ENCODE assay signal across 8 mouse cellular contexts in genomic region chr11:58307411-58308080, GRCm38 (mm10). TPM values are rescaled to one million over a fixed set of nuclear protein-coding genes. Genes with fewer than 3 reads are reported as not detected.
DNase-seq lines count a peak whose midpoint lies in the region; ATAC-seq and TF ChIP-seq lines count a peak whose summit lies in the region.

No protein-coding gene starts in this region.

- H3K27ac ChIP-seq in heart, adult 2 months: peak overlapping the region; percentile 58
- H3K27ac ChIP-seq in liver, embryonic 13.5 days: peak overlapping the region; percentile 86
- H3K27ac ChIP-seq in stomach, postnatal 0 days (replicated peaks): peak overlapping the region; percentile 90

- peak; percentile 23; the same call in 1 of the 2 replicates for TF ChIP-seq CTCF in heart, adult 2 months (IDR thresholded peaks at IDR 0.05)
- peak; percentile 49 for TF ChIP-seq CTCF in stomach, postnatal 0 days (IDR thresholded peaks at IDR 0.05; ENCODE audit: low read depth)

- no peak for TF ChIP-seq EP300 in heart, adult 2 months (IDR thresholded peaks at IDR 0.05; ENCODE audit: insufficient read depth, low read depth, low read length)
- peak; percentile 79 for TF ChIP-seq EP300 in stomach, postnatal 0 days (optimal IDR thresholded peaks at IDR 0.05)

- intact Hi-C loops in heart, adult 2 months (cut with DNase I): loop anchor here (2.0 to 10.0 kb wide), 3 partner anchors 15 to 343 kb away; partner anchors contain the start of gene Cnot8

- H3K27me3 ChIP-seq in heart, adult 2 months (ENCODE audit: control insufficient read depth, insufficient read depth, low read length): no peaks in the 10 kb centered on the region
- H3K27me3 ChIP-seq in liver, embryonic 13.5 days: no peaks in the 10 kb centered on the region
- no peaks in the 10 kb centered on the region for H3K27me3 ChIP-seq in stomach, postnatal 0 days (ENCODE audit: control insufficient read depth, insufficient read depth, low read length)

- peak overlapping the region; percentile 65 for H3K9ac ChIP-seq in heart, adult 2 months (ENCODE audit: low read depth, low read length)
- H3K9ac ChIP-seq in liver, embryonic 13.5 days: peak overlapping the region; percentile 92
- H3K9ac ChIP-seq in stomach, postnatal 0 days (ENCODE audit: low read length): peak overlapping the region; percentile 63

- 3% methylated on average over 42 of the region's 42 CpGs for WGBS in heart, adult 2 months
- WGBS in liver, embryonic 13.5 days (ENCODE audit: insufficient replicate concordance): under 1% methylated on average over 42 of the region's 42 CpGs
- WGBS in stomach, postnatal 0 days: 1% methylated on average over 40 of the region's 42 CpGs

- ATAC-seq in liver, embryonic 13.5 days (ENCODE audit: low read depth): peak; percentile 82
- peak; percentile 94 for ATAC-seq in stomach, postnatal 0 days (ENCODE audit: low FRiP score, low TSS enrichment)

- peak overlapping the region; percentile 66 for H3K4me3 ChIP-seq in heart, adult 2 months
- peak overlapping the region; percentile 82 for H3K4me3 ChIP-seq in liver, embryonic 13.5 days (replicated peaks)
- H3K4me3 ChIP-seq in stomach, postnatal 0 days (ENCODE audit: low read depth, low read length): peak overlapping the region; percentile 42

- H3K79me2 ChIP-seq in heart, adult 2 months (replicated peaks; ENCODE audit: control insufficient read depth, insufficient read depth, low read length): no peaks in the 10 kb centered on the region

- H3K36me3 ChIP-seq in heart, adult 2 months (ENCODE audit: control insufficient read depth, insufficient read depth, low read length): no peaks in the 10 kb centered on the region
- H3K36me3 ChIP-seq in liver, embryonic 13.5 days: peaks cover 26% of the 10 kb centered on the region
- no peaks in the 10 kb centered on the region; the same call in 1 of the 2 replicates for H3K36me3 ChIP-seq in stomach, postnatal 0 days (ENCODE audit: control insufficient read depth, insufficient read depth, low read length)

- no peak for TF ChIP-seq POLR2A in heart, adult 2 months (IDR thresholded peaks at IDR 0.05; ENCODE audit: insufficient read depth, low read depth, low read length)

- H3K9me3 ChIP-seq in liver, embryonic 13.5 days (replicated peaks): no peaks in the 10 kb centered on the region
- no peaks in the 10 kb centered on the region for H3K9me3 ChIP-seq in stomach, postnatal 0 days (ENCODE audit: control insufficient read depth, low read length)

- H3K4me1 ChIP-seq in heart, adult 2 months (ENCODE audit: control insufficient read depth, insufficient read depth, low read length): peaks cover 3% of the 10 kb centered on the region; the same call in 1 of the 2 replicates
- peaks cover 30% of the 10 kb centered on the region for H3K4me1 ChIP-seq in liver, embryonic 13.5 days (replicated peaks)
- no peaks in the 10 kb centered on the region for H3K4me1 ChIP-seq in stomach, postnatal 0 days (replicated peaks; ENCODE audit: control insufficient read depth, insufficient read depth)

- peak; percentile 86 for DNase-seq in 3134 (ENCODE audit: extremely low read depth, insufficient read length, low spot score)
- DNase-seq in WW6 (ENCODE audit: low read depth, low spot score): peak; percentile 70
- DNase-seq in embryo, embryonic 9.5 days (ENCODE audit: extremely low spot score): peak; percentile 82
- DNase-seq in heart, adult 2 months: peak; percentile 64 to 72
- peak; percentile 73 for DNase-seq in kidney, adult 18-20 months
- peak; percentile 66 for DNase-seq in liver, embryonic 13.5 days
- DNase-seq in naive thymus-derived CD4-positive, alpha-beta T cell, adult 2 months (ENCODE audit: low read depth): peak; percentile 75
- peak; percentile 93 for DNase-seq in stomach, postnatal 0 days (ENCODE audit: low spot score)

- H3K4me2 ChIP-seq in liver, embryonic 13.5 days: peak overlapping the region; percentile 99
- H3K4me2 ChIP-seq in stomach, postnatal 0 days (replicated peaks; ENCODE audit: low read depth): peak overlapping the region; percentile 70

RNA-seq across cellular contexts. Expression of gene Zfp692, which starts 0.7 kb away (rescaled TPM):
- total RNA-seq in heart, adult 2 months (2021): 1 to 10 TPM; 3.1 to 4.4 TPM
- polyA plus RNA-seq in heart, adult 2 months (2012; rRNA removed): 9.8 and 11.3 TPM in 2 replicates
- polyA plus RNA-seq in liver, embryonic 13.5 days (2015; fragmentation: Nextera tagmentation; extraction: Ambion mirVana): 12.2 and 12.6 TPM in 2 replicates
- 13.7 and 14.8 TPM in 2 replicates for polyA plus RNA-seq in stomach, postnatal 0 days (2015; fragmentation: Nextera tagmentation; extraction: Ambion mirVana)

RNA-seq across cellular contexts. Expression of gene Zfp672, which starts 22.6 kb away (rescaled TPM):
- total RNA-seq in heart, adult 2 months (2021): 10 to 100 TPM; 41.9 to 48.7 TPM
- 33.8 and 38.4 TPM in 2 replicates for polyA plus RNA-seq in heart, adult 2 months (2012; rRNA removed)
- 40.5 and 47.7 TPM in 2 replicates for polyA plus RNA-seq in liver, embryonic 13.5 days (2015; fragmentation: Nextera tagmentation; extraction: Ambion mirVana)
- polyA plus RNA-seq in stomach, postnatal 0 days (2015; fragmentation: Nextera tagmentation; extraction: Ambion mirVana): 76.0 and 78.4 TPM in 2 replicates

RNA-seq across cellular contexts. Expression of gene Sh3bp5l, which starts 23.0 kb away (rescaled TPM):
- 10 to 100 TPM; 28.4 to 33.9 TPM for total RNA-seq in heart, adult 2 months (2021)
- 22.8 and 30.4 TPM in 2 replicates for polyA plus RNA-seq in heart, adult 2 months (2012; rRNA removed)
- polyA plus RNA-seq in liver, embryonic 13.5 days (2015; fragmentation: Nextera tagmentation; extraction: Ambion mirVana): 17.9 and 19.7 TPM in 2 replicates
- polyA plus RNA-seq in stomach, postnatal 0 days (2015; fragmentation: Nextera tagmentation; extraction: Ambion mirVana): 33.6 and 34.1 TPM in 2 replicates

RNA-seq across cellular contexts. Expression of gene 4930438A08Rik, which starts 32.9 kb away (rescaled TPM):
- total RNA-seq in heart, adult 2 months (2021): not detected
- not detected in 2 replicates for polyA plus RNA-seq in heart, adult 2 months (2012; rRNA removed)
- 0.21 and 0.36 TPM in 2 replicates for polyA plus RNA-seq in liver, embryonic 13.5 days (2015; fragmentation: Nextera tagmentation; extraction: Ambion mirVana)
- polyA plus RNA-seq in stomach, postnatal 0 days (2015; fragmentation: Nextera tagmentation; extraction: Ambion mirVana): 0.49 and 0.50 TPM in 2 replicates

Comparison
In these comparisons a context has a peak if more than half of its experiments do, and no peak if none do; other contexts are left out.
1. Peak in every context shown above with its lines: DNase-seq, ATAC-seq, H3K4me3 ChIP-seq and H3K27ac ChIP-seq.